Mouse (Mus musculus): Measurements from ENCODE around the gene Sirt3.

DNA sequence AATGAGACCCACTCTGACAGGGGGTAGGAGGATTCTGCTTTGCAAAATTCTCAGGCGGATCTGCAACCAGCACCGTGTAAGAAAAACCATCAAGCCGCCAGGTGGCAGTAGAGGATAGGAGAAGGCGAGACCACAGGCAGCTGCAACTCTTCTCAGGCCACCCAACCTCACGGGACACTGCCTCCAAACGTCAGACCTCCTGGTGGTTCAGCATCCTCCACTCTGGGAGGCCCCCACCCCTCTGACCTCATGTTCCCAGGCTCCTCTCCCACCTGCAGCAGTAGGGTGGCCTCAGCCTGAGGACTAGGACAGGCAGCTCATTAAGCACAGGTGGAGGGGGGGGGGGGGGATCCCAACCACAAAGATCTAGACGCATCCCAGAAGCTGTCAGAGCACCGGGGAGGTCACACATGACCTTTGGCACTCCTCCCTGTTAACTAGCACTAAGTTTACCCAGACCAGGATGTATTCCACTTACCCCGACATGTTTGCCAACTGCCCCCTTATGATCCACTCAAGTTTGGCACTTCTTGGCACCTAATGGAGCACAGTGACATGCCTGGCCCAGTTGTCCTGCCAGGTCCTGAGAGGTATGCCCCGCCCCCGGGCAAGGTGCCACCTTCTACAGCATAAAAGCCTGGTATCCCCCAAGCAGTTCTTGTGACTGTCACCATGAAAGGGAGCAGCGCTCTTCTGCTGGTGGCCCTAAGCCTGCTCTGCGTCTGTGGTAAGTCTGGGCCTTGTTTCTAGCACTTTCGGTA lies 37.0 kb downstream of the Sirt3 start, which contains the start of gene Scgb1c1:
- no peak for TF ChIP-seq GATA1 (IDR thresholded peaks at IDR 0.05; ENCODE audit: borderline replicate concordance, low read length)
- TF ChIP-seq FLI1 (IDR thresholded peaks at IDR 0.05; ENCODE audit: low read length): no peak

Measured in megakaryocyte, embryonic 14.5 days (primary cell).